8 mouse cellular contexts compared by ENCODE assay signal in genomic region chr5:107320703-107321102, GRCm38 (mm10). TPM values are rescaled to one million over a fixed set of nuclear protein-coding genes. Genes with fewer than 3 reads are reported as not detected.
DNase-seq lines count a peak whose midpoint lies in the region; TF ChIP-seq lines count a peak whose summit lies in the region.
"Had no signal": no experiment of that assay in that cellular context is flagged by ENCODE, and none has a peak within 500 bp of the region (broad histone marks: within the 10 kb centered on the region; RNA-seq: fewer than 3 reads in every experiment).

No protein-coding gene starts in this region.

- H3K27ac ChIP-seq in ES-Bruce4 (ENCODE audit: insufficient read depth, low read length) = no peak overlapping the region
- H3K27ac ChIP-seq: neural tube, embryonic 12.5 days had no signal

- no peak overlapping the region for H3K4me3 ChIP-seq in ES-Bruce4 (ENCODE audit: low read depth, low read length)
- H3K4me3 ChIP-seq: neural tube, embryonic 12.5 days had no signal

- H3K27me3 ChIP-seq in ES-Bruce4 (ENCODE audit: control insufficient read depth, insufficient read depth, low read length, poor library complexity, severe bottlenecking) = no peaks in the 10 kb centered on the region
- H3K27me3 ChIP-seq: neural tube, embryonic 12.5 days had no signal

- no peaks in the 10 kb centered on the region for H3K4me1 ChIP-seq in ES-Bruce4 (ENCODE audit: control insufficient read depth, insufficient read depth, low read length)
- H3K4me1 ChIP-seq: neural tube, embryonic 12.5 days had no signal

- peak; percentile 18 to 38 for DNase-seq in layer of hippocampus, postnatal 10 days (ENCODE audit: low spot score in 2 of 2)
- no peak for DNase-seq in layer of hippocampus, adult 11-12 months (ENCODE audit: low spot score)
- DNase-seq in brain, adult 2 months (ENCODE audit: low read depth, low spot score) = peak; percentile 61
- DNase-seq in heart, postnatal 14 days = peak; percentile 31 to 53
- peak; percentile 52 for DNase-seq in retina, postnatal 1 day
- no peak for DNase-seq in gastrocnemius, adult 8-10 months (ENCODE audit: low spot score in 2 of 2)

- no peak for TF ChIP-seq POLR2A in ES-Bruce4 (IDR thresholded peaks at IDR 0.05; ENCODE audit: insufficient read depth, low read length)

- H3K9me3 ChIP-seq in ES-Bruce4 (replicated peaks; ENCODE audit: control insufficient read depth, insufficient read depth, low read length, poor library complexity, severe bottlenecking) = no peaks in the 10 kb centered on the region
- H3K9me3 ChIP-seq: neural tube, embryonic 12.5 days had no signal

- TF ChIP-seq CTCF in ES-Bruce4 (IDR thresholded peaks at IDR 0.05; ENCODE audit: low read depth, low read length) = peak; percentile 13

- H3K36me3 ChIP-seq in ES-Bruce4 (ENCODE audit: control insufficient read depth, insufficient read depth, low read length, poor library complexity, severe bottlenecking) = no peaks in the 10 kb centered on the region
- H3K36me3 ChIP-seq: neural tube, embryonic 12.5 days had no signal

- H3K9ac ChIP-seq in ES-Bruce4 (ENCODE audit: low read depth, poor library complexity, severe bottlenecking) = no peak overlapping the region
- H3K9ac ChIP-seq: neural tube, embryonic 12.5 days had no signal

- TF ChIP-seq EP300 in ES-Bruce4 (IDR thresholded peaks at IDR 0.05; ENCODE audit: insufficient read depth, low read depth, low read length) = no peak

- intact Hi-C loops in heart, postnatal 14 days (cut with DNase I) = loop anchor here (1.0 kb wide), 1 partner anchor 330 kb away; no protein-coding TSS in a partner anchor

RNA-seq across cellular contexts. Expression of gene Brdt, which starts 10.3 kb away (rescaled TPM):
- 10 to 100 TPM; 14.5 to 14.7 TPM for total RNA-seq in layer of hippocampus, postnatal 10 days (2021)
- 0.82 and 1.2 TPM in 2 replicates for polyA plus RNA-seq in ES-Bruce4 (2011; ENCODE audit: insufficient read depth, insufficient read length, low read depth, missing spikeins)
- under 1 TPM; 0.63 to 0.98 TPM for total RNA-seq in heart, postnatal 14 days (2021)
- total RNA-seq in gastrocnemius, adult 8-10 months (2022) = 1 to 10 TPM; 1.7 to 2.2 (median 2.0) TPM

RNA-seq across cellular contexts. Expression of gene Tgfbr3, which starts 31.3 kb away (rescaled TPM):
- 10 to 100 TPM; 12.7 to 13.6 TPM for total RNA-seq in layer of hippocampus, postnatal 10 days (2021)
- 6.6 and 8.8 TPM in 2 replicates for polyA plus RNA-seq in ES-Bruce4 (2011; ENCODE audit: insufficient read depth, insufficient read length, low read depth, missing spikeins)
- total RNA-seq in heart, postnatal 14 days (2021) = 10 to 100 TPM; 47.3 to 59.0 TPM
- 10 to 100 TPM; 11.7 to 20.0 (median 15.3) TPM for total RNA-seq in gastrocnemius, adult 8-10 months (2022)

Comparison
In these comparisons a context has a peak if more than half of its experiments do, and no peak if none do; other contexts are left out.
1. DNase-seq: peak in layer of hippocampus, postnatal 10 days (2 of 2), brain, adult 2 months (single experiment), heart, postnatal 14 days (2 of 2) and retina, postnatal 1 day (single experiment); none in layer of hippocampus, adult 11-12 months (single experiment) and gastrocnemius, adult 8-10 months (0 of 2).
2. RNA of gene Brdt, which starts 10.3 kb away (total RNA-seq): 14.5 to 14.7 TPM in layer of hippocampus, postnatal 10 days; 1.7 to 2.2 TPM in gastrocnemius, adult 8-10 months and 0.63 to 0.98 TPM in heart, postnatal 14 days; every median in the first group is over 4 times any median in the second.